Mouse (Mus musculus): ENCODE measurements around the gene Samd4b. TPM values are rescaled to one million over a fixed set of nuclear protein-coding genes. Genes with fewer than 3 reads are reported as not detected.

Gene Samd4b
- polyA plus RNA-seq, 1 experiment from 2014 or later, result 3.5 TPM

DNA sequence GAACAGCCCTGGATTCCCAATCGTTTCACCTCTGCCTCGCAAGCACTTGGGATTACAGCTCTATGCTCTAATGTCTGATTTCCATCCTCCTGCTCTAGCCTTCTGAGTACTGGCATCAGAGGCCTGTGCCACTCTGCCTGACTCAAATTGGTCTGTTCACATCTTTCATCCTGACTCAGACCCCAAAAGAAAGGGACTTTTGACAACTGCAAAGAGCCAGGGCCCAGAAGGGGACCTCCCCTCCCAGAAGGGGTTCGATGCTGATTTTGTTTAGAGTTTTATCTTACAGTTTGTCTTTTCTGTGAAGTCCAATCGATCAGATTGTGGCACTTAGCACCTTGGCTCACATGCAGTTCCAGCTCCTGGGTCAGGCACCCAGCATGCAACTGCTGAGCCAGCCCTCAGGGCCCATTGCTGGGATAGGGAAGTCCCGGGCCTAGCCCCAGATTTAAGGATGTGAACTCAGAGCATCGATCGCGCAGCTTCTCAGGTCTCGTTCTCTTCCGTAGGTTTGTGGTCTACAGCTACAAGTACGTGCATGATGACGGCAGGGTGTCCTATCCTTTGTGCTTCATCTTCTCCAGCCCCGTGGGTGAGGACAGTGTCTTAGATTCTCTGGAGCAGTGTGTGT is 153.5 kb downstream of the Samd4b start:
- DNase-seq (peak; percentile 20), ATAC-seq (no peak)
- Histone ChIP-seq H3K9ac (replicated peaks) (no peak overlapping the region), H3K4me3 (ENCODE audit: low read depth, low read length) (no peak overlapping the region), H3K4me1 (ENCODE audit: insufficient read depth) (peaks cover 2% of the 10 kb centered on the region; the same call in 1 of the 2 replicates), H3K4me2 (ENCODE audit: low read depth, low read length) (no peak overlapping the region), H3K9me3 (ENCODE audit: low read length) (no peaks in the 10 kb centered on the region), H3K27ac (ENCODE audit: low read depth) (peak overlapping the region; percentile 8), H3K27me3 (ENCODE audit: insufficient read depth, low read length) (no peaks in the 10 kb centered on the region), H3K36me3 (replicated peaks; ENCODE audit: insufficient read depth, low read length) (peaks cover 5% of the 10 kb centered on the region)
- TF ChIP-seq CTCF (IDR thresholded peaks at IDR 0.05; ENCODE audit: low read depth) (no peak), EP300 (IDR thresholded peaks at IDR 0.05; ENCODE audit: low read depth) (no peak)
- 52% methylated on average over 13 of the region's 13 CpGs for WGBS (ENCODE audit: insufficient replicate concordance)

DNA sequence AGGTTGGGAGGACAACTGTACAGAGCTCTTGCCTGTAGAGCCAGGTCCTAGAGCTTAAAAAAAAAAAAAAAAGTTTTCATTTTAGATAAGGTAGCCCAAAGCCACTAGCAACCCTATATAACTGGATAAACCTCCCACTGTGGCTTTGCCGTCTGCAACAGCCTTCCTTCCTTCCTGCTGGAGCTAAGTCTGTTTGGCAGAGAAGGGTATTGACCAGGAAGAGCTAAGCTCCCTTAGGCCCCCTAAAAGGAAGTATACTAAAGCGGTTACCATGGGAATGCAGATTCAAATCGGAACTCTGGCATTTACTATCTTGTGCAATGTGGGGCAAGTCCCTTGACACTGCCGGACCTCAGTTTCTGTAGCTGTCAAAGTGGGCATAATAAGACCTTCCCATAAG is 155.3 kb downstream of the Samd4b start:
- H3K27me3 ChIP-seq (ENCODE audit: insufficient read depth, low read length), result no peaks in the 10 kb centered on the region
- no peaks in the 10 kb centered on the region for H3K9me3 ChIP-seq (ENCODE audit: low read length)
- peak overlapping the region; percentile 58 for H3K4me2 ChIP-seq (ENCODE audit: low read depth, low read length)
- peak overlapping the region; percentile 34; the same call in 1 of the 2 replicates for H3K4me3 ChIP-seq (ENCODE audit: low read depth, low read length)
- DNase-seq (peak; percentile 16), ATAC-seq (peak; percentile 34; the same call in 1 of the 2 replicates)
- TF ChIP-seq CTCF (IDR thresholded peaks at IDR 0.05; ENCODE audit: low read depth) (no peak), EP300 (IDR thresholded peaks at IDR 0.05; ENCODE audit: low read depth) (no peak)
- peak overlapping the region; percentile 82 for H3K27ac ChIP-seq (ENCODE audit: low read depth)
- H3K9ac ChIP-seq (replicated peaks), result peak overlapping the region; percentile 11
- peaks cover 5% of the 10 kb centered on the region for H3K36me3 ChIP-seq (replicated peaks; ENCODE audit: insufficient read depth, low read length)
- WGBS (ENCODE audit: insufficient replicate concordance), result 7% methylated on average over 4 of the region's 4 CpGs
- peaks cover 5% of the 10 kb centered on the region; the same call in 1 of the 2 replicates for H3K4me1 ChIP-seq (ENCODE audit: insufficient read depth)

DNA sequence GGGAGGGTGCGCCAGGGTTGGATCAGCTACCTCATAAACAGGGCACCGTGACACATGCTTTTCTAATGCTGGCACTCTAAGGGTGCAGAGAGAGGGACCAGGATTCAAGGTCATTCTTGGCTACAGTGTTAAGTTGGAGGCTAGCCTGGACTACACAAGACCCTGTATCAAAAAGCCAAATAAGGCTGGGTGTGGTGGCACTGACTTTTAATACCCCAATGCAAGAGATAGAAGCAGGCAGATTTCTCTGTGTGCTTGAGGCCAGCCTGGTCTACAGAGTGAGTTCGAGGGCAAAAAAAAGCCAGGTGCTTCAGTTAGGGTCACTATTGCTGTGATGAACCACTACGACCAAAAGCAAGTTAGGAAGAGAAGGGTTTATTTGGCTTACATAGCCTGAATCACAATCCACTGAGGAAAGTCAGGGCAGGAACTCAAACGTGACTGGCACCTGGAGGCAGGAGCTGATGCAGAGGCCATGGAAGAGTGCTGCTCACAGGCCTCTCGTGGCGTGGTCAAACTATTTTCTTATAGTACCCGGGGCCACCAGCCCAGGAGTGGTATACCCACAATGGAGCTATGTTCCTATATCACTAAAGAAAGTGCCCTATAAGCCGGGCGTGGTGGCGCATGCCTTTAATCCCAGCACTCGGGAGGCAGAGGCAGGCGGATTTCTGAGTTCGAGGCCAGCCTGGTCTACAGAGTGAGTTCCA is 156.0 kb downstream of the Samd4b start:
- 45% methylated on average over 14 of the region's 14 CpGs for WGBS (ENCODE audit: insufficient replicate concordance)
- Histone ChIP-seq H3K9ac (replicated peaks) (no peak overlapping the region; the same call in 1 of the 2 replicates), H3K27ac (ENCODE audit: low read depth) (peak overlapping the region; percentile 82), H3K9me3 (ENCODE audit: low read length) (no peaks in the 10 kb centered on the region), H3K4me3 (ENCODE audit: low read depth, low read length) (peak overlapping the region; percentile 34), H3K36me3 (replicated peaks; ENCODE audit: insufficient read depth, low read length) (peaks cover 5% of the 10 kb centered on the region), H3K27me3 (ENCODE audit: insufficient read depth, low read length) (no peaks in the 10 kb centered on the region), H3K4me1 (ENCODE audit: insufficient read depth) (peaks cover 12% of the 10 kb centered on the region), H3K4me2 (ENCODE audit: low read depth, low read length) (peak overlapping the region; percentile 58)
- ATAC-seq, result no peak
- TF ChIP-seq CTCF (IDR thresholded peaks at IDR 0.05; ENCODE audit: low read depth), result no peak
- no peak for DNase-seq

DNA sequence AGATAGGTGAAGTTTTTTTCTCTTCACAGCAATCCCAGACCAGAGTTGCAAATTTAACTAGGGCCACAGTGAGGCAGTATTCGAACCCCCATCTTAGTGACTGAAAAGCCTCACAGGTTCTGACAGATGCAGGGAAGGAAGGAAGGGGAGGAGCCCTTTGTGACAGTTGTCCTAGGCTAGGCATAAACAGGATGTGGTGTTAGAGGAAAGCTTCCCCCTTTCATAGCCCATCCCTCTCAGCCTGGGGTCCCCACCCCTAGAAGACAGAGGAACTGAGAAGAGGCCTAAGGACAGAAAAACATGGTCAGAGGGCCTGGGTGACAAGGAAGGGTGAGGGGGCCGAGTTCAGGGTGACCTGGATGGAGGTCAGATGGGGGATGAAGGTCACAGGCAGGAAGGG is 157.2 kb downstream of the Samd4b start:
- WGBS (ENCODE audit: insufficient replicate concordance), result 15% methylated on average over 2 of the region's 2 CpGs
- Histone ChIP-seq H3K9me3 (ENCODE audit: low read length) (no peaks in the 10 kb centered on the region), H3K4me1 (ENCODE audit: insufficient read depth) (peaks cover 13% of the 10 kb centered on the region), H3K4me2 (ENCODE audit: low read depth, low read length) (peak overlapping the region; percentile 58), H3K27me3 (ENCODE audit: insufficient read depth, low read length) (no peaks in the 10 kb centered on the region), H3K36me3 (replicated peaks; ENCODE audit: insufficient read depth, low read length) (peaks cover 2% of the 10 kb centered on the region), H3K27ac (ENCODE audit: low read depth) (peak overlapping the region; percentile 82), H3K9ac (replicated peaks) (peak overlapping the region; percentile 58), H3K4me3 (ENCODE audit: low read depth, low read length) (peak overlapping the region; percentile 34)
- peak; percentile 56 for DNase-seq
- ATAC-seq, result no peak
- TF ChIP-seq EP300 (IDR thresholded peaks at IDR 0.05; ENCODE audit: low read depth) (peak; percentile 74), CTCF (IDR thresholded peaks at IDR 0.05; ENCODE audit: low read depth) (peak; percentile 28)

DNA sequence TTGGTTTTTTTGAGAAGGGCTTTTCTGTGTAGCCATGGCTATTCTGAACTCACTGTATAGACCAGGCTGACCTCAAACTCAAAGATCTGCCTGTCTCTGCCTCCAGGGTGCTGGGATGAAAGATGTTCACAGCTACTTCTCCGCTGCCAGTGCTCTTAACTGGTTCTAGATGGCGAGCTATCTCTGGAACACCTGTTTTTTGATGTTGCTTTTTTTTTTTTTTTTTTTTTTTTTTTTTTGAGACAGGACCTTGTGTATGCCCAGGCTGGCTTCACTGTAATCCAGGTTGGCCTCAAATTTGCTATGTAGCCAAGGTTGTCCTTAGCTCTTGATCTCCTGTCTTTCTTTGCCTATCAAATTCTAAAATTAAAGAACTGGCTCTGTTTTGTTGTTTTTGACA is 159.2 kb downstream of the Samd4b start:
- DNase-seq, result no peak
- H3K4me2 ChIP-seq (ENCODE audit: low read depth, low read length), result no peak overlapping the region
- WGBS (ENCODE audit: insufficient replicate concordance), result 56% methylated on average over 2 of the region's 2 CpGs
- no peaks in the 10 kb centered on the region for H3K9me3 ChIP-seq (ENCODE audit: low read length)
- no peak overlapping the region for H3K4me3 ChIP-seq (ENCODE audit: low read depth, low read length)
- no peaks in the 10 kb centered on the region for H3K27me3 ChIP-seq (ENCODE audit: insufficient read depth, low read length)
- no peaks in the 10 kb centered on the region for H3K36me3 ChIP-seq (replicated peaks; ENCODE audit: insufficient read depth, low read length)
- H3K9ac ChIP-seq (replicated peaks), result no peak overlapping the region
- peaks cover 31% of the 10 kb centered on the region for H3K4me1 ChIP-seq (ENCODE audit: insufficient read depth)
- H3K27ac ChIP-seq (ENCODE audit: low read depth), result no peak overlapping the region
- no peak for TF ChIP-seq EP300 (IDR thresholded peaks at IDR 0.05; ENCODE audit: low read depth)
- no peak for TF ChIP-seq CTCF (IDR thresholded peaks at IDR 0.05; ENCODE audit: low read depth)
- ATAC-seq, result no peak

DNA sequence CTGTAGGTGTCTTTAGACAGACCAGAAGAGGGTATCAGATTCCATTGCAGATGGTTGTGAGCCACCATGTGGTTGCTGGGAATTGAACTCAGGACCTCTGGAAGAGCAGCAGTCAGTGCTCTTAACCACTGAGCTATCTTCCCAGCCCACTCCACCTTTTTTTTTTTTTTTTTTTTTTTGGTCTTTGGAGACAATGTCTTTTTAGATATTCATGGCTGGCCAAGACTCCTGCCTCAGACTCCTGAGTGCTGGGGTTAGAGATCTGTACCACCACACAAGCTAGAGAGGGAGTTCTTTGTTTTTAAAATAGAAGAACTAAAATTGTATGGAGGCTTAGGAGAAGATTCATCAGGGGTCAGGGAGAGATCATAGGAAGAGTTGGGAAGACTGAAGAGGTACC is 160.0 kb downstream of the Samd4b start:
- no peak for TF ChIP-seq CTCF (IDR thresholded peaks at IDR 0.05; ENCODE audit: low read depth)
- TF ChIP-seq EP300 (IDR thresholded peaks at IDR 0.05; ENCODE audit: low read depth), result no peak
- H3K4me3 ChIP-seq (ENCODE audit: low read depth, low read length), result no peak overlapping the region
- no peak for DNase-seq
- H3K9ac ChIP-seq (replicated peaks), result no peak overlapping the region
- no peaks in the 10 kb centered on the region for H3K9me3 ChIP-seq (ENCODE audit: low read length)
- 0 out of 2 replicates have a peak overlapping the region, but pooled peaks have one; percentile 90 for H3K27ac ChIP-seq (ENCODE audit: low read depth)
- no peaks in the 10 kb centered on the region for H3K27me3 ChIP-seq (ENCODE audit: insufficient read depth, low read length)
- H3K4me2 ChIP-seq (ENCODE audit: low read depth, low read length), result no peak overlapping the region
- H3K4me1 ChIP-seq (ENCODE audit: insufficient read depth), result peaks cover 39% of the 10 kb centered on the region
- no peaks in the 10 kb centered on the region for H3K36me3 ChIP-seq (replicated peaks; ENCODE audit: insufficient read depth, low read length)
- no peak for ATAC-seq
